Mouse (Mus musculus): ENCODE results near the gene Abca2. TPM values are rescaled to one million over a fixed set of nuclear protein-coding genes. Genes with fewer than 3 reads are reported as not detected.

The Abca2 gene
- polyA plus RNA-seq, 1 experiment from 2014 or later, result 4.0 TPM

DNA sequence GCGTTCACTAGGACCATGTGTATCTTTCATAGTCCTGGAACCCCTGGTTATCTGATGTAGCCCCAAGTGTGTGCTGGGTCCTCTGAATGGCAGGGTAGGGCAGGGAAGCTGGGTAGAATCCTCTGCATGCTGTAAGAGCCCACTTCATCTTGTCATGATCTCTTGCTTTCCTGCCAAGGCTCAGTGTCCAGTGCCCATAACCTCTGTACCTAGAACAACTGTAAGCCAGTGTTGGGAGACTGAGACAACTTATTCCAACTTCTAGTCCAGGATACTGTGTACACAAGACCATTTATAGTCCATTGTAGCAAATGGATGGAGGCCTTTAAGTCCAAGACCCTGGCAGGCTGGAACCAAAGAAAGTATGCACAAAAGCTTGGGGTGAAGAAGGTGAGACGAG, 36.8 kb downstream of the Abca2 start:
- Histone ChIP-seq H3K9ac (no peak overlapping the region), H3K27me3 (no peaks in the 10 kb centered on the region), H3K4me3 (replicated peaks) (no peak overlapping the region), H3K9me3 (replicated peaks) (no peaks in the 10 kb centered on the region), H3K36me3 (no peaks in the 10 kb centered on the region), H3K27ac (replicated peaks) (no peak overlapping the region), H3K4me2 (replicated peaks) (no peak overlapping the region), H3K4me1 (peaks cover 23% of the 10 kb centered on the region)
- ATAC-seq (ENCODE audit: insufficient number of reproducible peaks, low FRiP score, low TSS enrichment, low read depth), result no peak
- WGBS, result 77% methylated on average over 2 of the region's 2 CpGs

- no peak overlapping the region for H3K9ac ChIP-seq
Observed at GRCm38 (mm10) chr2:25465816-25466635, 37.5 kb downstream of the Abca2 start.

GRCm38 (mm10) chr2:25467606-25468303, 39.3 kb downstream of the Abca2 start:
- no peak overlapping the region for H3K4me3 ChIP-seq (replicated peaks)
- WGBS, result 69% methylated on average over 14 of the region's 14 CpGs
- no peak overlapping the region for H3K4me2 ChIP-seq (replicated peaks)
- no peak for ATAC-seq (ENCODE audit: insufficient number of reproducible peaks, low FRiP score, low TSS enrichment, low read depth)
- H3K27ac ChIP-seq (replicated peaks), result no peak overlapping the region
- no peaks in the 10 kb centered on the region for H3K9me3 ChIP-seq (replicated peaks)
- peaks cover 13% of the 10 kb centered on the region; the same call in 1 of the 2 replicates for H3K4me1 ChIP-seq
- no peaks in the 10 kb centered on the region for H3K27me3 ChIP-seq
- no peak overlapping the region for H3K9ac ChIP-seq
- H3K36me3 ChIP-seq, result no peaks in the 10 kb centered on the region

More at GRCm38 (mm10) chr2:25465816-25466635, 37.5 kb downstream of the Abca2 start:
- H3K4me2 ChIP-seq (replicated peaks), result no peak overlapping the region
- 28% methylated on average over 10 of the region's 10 CpGs for WGBS
- H3K27ac ChIP-seq (replicated peaks), result no peak overlapping the region
- H3K36me3 ChIP-seq, result no peaks in the 10 kb centered on the region
- H3K4me1 ChIP-seq, result peaks cover 21% of the 10 kb centered on the region
- no peak for ATAC-seq (ENCODE audit: insufficient number of reproducible peaks, low FRiP score, low TSS enrichment, low read depth)
- H3K27me3 ChIP-seq, result no peaks in the 10 kb centered on the region
- no peak overlapping the region for H3K4me3 ChIP-seq (replicated peaks)
- no peaks in the 10 kb centered on the region for H3K9me3 ChIP-seq (replicated peaks)

DNA sequence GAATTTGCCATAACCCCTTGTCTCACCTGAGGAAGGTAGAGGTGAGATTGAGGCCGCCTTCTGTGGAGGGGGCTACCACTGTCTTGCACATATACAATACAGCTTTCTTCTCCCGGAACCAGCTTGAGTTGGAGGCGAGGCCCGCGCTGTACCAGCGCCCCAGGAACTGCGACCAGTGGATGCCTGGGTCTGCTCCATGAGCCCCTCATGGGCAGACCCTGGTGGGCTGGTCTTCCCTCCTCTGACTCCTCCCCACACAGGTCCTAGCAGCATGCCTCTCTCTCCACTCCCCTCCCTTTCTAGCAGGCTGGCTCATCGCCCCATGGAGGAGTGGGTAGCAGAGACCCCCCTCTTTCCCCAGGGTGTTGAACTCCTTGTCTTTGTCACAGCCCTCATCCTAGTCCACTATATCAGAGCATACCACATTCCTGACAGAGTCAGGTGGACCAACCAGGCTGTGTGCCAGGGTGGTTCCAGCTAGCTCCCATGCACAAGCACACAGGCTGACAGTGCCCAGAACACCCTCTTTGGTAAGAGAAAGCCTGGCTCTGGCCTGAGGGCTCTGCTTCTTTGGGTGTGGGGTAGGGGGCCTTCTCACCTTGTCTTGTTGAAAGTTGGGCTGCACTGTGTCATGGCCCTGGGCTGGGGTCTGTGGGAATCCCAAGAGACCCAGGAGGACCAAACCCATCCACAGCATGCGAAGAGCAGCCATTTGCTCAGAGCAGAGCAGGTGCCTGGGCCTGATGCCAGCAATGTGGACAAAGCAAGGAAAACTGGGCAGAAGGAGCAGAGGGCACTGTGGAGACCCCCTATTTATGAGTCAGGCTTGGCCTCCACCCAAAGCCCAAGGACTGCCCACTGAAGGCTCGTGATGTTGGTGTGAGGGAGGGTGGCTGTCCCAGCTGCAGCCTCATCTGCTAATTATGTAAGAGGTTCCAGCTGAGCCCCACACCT, 40.7 kb downstream of the Abca2 start:
- H3K36me3 ChIP-seq, result no peaks in the 10 kb centered on the region
- WGBS, result 72% methylated on average over 10 of the region's 10 CpGs
- no peak overlapping the region for H3K27ac ChIP-seq (replicated peaks)
- H3K9me3 ChIP-seq (replicated peaks), result no peaks in the 10 kb centered on the region
- peaks cover 13% of the 10 kb centered on the region; the same call in 1 of the 2 replicates for H3K4me1 ChIP-seq
- H3K4me3 ChIP-seq (replicated peaks), result no peak overlapping the region
- ATAC-seq (ENCODE audit: insufficient number of reproducible peaks, low FRiP score, low TSS enrichment, low read depth), result peak; percentile 31; the same call in 1 of the 2 replicates
- no peak overlapping the region for H3K9ac ChIP-seq
- no peaks in the 10 kb centered on the region for H3K27me3 ChIP-seq
- no peak overlapping the region for H3K4me2 ChIP-seq (replicated peaks)

- ATAC-seq (ENCODE audit: insufficient number of reproducible peaks, low FRiP score, low TSS enrichment, low read depth), result no peak
- no peak within 1 kb of the TSS for H3K27ac ChIP-seq (replicated peaks)
- no peaks in the 10 kb centered on the region for H3K36me3 ChIP-seq
- no peak within 1 kb of the TSS for H3K4me2 ChIP-seq (replicated peaks)
- H3K27me3 ChIP-seq, result no peaks in the 10 kb centered on the region
- no peaks in the 10 kb centered on the region for H3K9me3 ChIP-seq (replicated peaks)
- H3K4me3 ChIP-seq (replicated peaks), result no peak within 1 kb of the TSS
- H3K4me1 ChIP-seq, result peaks cover 13% of the 10 kb centered on the region; the same call in 1 of the 2 replicates
- H3K9ac ChIP-seq, result no peak within 1 kb of the TSS
- 41% methylated on average over 6 of the region's 6 CpGs for WGBS
Observed at GRCm38 (mm10) chr2:25469969-25470368, 41.5 kb downstream of the Abca2 start, which contains the start of gene Ptgds. TSS of gene Ptgds (minus strand) at chr2:25470046.

GRCm38 (mm10) chr2:25472550-25472949, 44.0 kb downstream of the Abca2 start:
- no peaks in the 10 kb centered on the region for H3K9me3 ChIP-seq (replicated peaks)
- no peak overlapping the region for H3K4me3 ChIP-seq (replicated peaks)
- H3K9ac ChIP-seq, result no peak overlapping the region
- H3K4me1 ChIP-seq, result peaks cover 7% of the 10 kb centered on the region; the same call in 1 of the 2 replicates
- no peak overlapping the region for H3K4me2 ChIP-seq (replicated peaks)
- H3K27ac ChIP-seq (replicated peaks), result no peak overlapping the region
- no peaks in the 10 kb centered on the region for H3K27me3 ChIP-seq
- no peak for ATAC-seq (ENCODE audit: insufficient number of reproducible peaks, low FRiP score, low TSS enrichment, low read depth)
- H3K36me3 ChIP-seq, result no peaks in the 10 kb centered on the region
- 78% methylated on average over 2 of the region's 2 CpGs for WGBS

DNA sequence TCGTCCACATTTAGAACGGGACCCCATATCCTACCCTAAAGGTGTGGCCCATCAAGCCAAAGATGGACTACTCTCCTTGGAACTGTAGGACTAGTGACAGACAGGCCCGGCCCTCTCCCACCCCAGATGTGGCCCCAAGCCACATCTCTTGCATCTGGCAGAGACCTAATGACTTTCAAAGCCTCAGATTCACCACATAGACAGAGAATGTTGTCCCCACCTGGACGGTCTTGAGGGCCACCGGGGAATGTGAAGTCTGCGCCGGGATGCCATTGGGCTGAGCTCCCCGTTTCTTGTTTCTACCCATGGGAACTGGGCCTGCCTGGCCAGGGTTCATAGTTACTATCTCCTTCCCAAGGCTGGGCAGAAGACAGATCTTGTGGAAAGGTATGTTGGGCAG, 49.0 kb downstream of the Abca2 start:
- no peak for ATAC-seq (ENCODE audit: insufficient number of reproducible peaks, low FRiP score, low TSS enrichment, low read depth)
- WGBS, result 80% methylated on average over 8 of the region's 8 CpGs

DNA sequence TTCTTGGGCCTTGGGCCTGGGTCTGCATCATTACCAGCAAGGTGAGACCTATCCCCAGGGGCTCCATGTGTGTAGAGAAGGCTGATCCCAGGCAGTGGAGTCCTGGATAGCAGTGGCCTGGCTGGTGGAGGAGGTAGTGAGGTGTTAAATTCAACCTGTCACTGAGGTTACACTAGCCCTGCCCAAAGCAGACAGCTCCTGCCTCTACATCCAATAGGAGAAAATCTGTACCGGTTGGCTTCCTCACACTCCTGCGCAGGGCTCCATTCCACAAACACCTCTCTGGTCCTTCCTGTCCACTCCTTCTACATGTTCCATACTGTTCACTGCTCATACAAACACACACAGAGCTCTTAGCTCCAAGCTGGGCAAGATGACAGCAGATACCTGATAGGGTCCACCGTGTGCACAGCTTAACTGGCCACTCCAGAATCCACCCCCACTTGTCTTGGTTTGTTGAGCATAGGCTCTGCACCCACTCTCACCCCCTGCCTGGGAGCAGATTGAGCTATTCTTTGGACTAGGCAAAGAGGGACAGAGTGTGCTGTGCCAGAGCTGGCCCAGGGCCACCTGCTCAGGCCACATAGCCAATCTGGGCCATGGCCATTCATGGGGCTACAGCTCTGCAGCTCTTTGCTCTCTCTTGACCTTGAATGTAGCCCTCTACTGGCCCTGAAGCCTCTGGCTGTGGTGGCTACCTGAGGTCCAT, 49.6 kb downstream of the Abca2 start:
- Histone ChIP-seq H3K4me2 (replicated peaks) (no peak overlapping the region), H3K27me3 (no peaks in the 10 kb centered on the region), H3K4me3 (replicated peaks) (no peak overlapping the region), H3K27ac (replicated peaks) (no peak overlapping the region), H3K4me1 (no peaks in the 10 kb centered on the region), H3K36me3 (no peaks in the 10 kb centered on the region), H3K9me3 (replicated peaks) (no peaks in the 10 kb centered on the region), H3K9ac (no peak overlapping the region)
- WGBS, result 90% methylated on average over 3 of the region's 3 CpGs
- no peak for ATAC-seq (ENCODE audit: insufficient number of reproducible peaks, low FRiP score, low TSS enrichment, low read depth)

More for the DNA sequence above, 49.0 kb downstream of the Abca2 start:
- H3K27ac ChIP-seq (replicated peaks), result no peak overlapping the region
- H3K9ac ChIP-seq, result no peak overlapping the region
- no peak overlapping the region for H3K4me3 ChIP-seq (replicated peaks)
- no peaks in the 10 kb centered on the region for H3K4me1 ChIP-seq
- no peaks in the 10 kb centered on the region for H3K36me3 ChIP-seq
- no peak overlapping the region for H3K4me2 ChIP-seq (replicated peaks)
- H3K9me3 ChIP-seq (replicated peaks), result no peaks in the 10 kb centered on the region
- no peaks in the 10 kb centered on the region for H3K27me3 ChIP-seq

DNA sequence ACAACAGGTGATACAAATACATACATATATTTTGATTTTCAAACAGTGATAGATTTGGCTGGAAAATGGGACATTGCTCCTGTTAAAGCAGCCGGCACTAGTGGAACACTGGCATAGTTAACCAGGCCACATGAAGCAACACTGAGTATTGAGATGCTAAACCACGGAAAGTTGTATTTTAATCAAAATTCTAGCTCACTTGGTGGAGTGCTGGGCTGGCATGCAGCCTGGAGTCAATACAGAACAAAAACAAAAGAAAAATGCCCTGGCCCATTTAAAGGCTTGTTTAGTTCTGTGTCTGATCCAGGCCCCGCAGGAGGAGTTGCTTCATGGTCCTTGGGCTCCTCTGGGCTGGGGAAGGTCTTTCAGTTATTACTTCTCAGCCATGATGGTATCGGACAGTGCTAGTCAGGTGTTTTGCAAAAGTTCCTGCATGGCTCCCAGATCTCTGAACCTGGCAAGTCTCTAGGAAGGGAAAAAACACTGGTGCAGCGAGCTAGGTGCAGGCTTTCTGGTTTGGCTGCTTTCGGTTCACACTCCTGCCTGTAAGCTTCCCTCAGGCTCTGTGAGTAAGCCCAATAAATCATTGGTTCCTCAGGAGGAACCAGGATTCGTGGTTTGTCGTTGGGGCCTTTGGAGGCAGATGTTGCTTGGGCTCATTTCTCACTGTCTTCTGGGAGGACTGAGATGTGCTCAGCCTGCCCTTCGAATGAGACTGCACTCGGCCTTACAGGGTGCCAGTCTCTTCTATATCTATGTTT, 51.2 kb downstream of the Abca2 start:
- H3K36me3 ChIP-seq, result no peaks in the 10 kb centered on the region
- no peak for ATAC-seq (ENCODE audit: insufficient number of reproducible peaks, low FRiP score, low TSS enrichment, low read depth)
- no peaks in the 10 kb centered on the region for H3K4me1 ChIP-seq
- peak overlapping the region; percentile 18; the same call in 1 of the 2 replicates for H3K27ac ChIP-seq (replicated peaks)
- H3K4me3 ChIP-seq (replicated peaks), result no peak overlapping the region
- H3K9me3 ChIP-seq (replicated peaks), result no peaks in the 10 kb centered on the region
- no peak overlapping the region for H3K4me2 ChIP-seq (replicated peaks)
- H3K27me3 ChIP-seq, result no peaks in the 10 kb centered on the region
- no peak overlapping the region for H3K9ac ChIP-seq
- 59% methylated on average over 10 of the region's 10 CpGs for WGBS

DNA sequence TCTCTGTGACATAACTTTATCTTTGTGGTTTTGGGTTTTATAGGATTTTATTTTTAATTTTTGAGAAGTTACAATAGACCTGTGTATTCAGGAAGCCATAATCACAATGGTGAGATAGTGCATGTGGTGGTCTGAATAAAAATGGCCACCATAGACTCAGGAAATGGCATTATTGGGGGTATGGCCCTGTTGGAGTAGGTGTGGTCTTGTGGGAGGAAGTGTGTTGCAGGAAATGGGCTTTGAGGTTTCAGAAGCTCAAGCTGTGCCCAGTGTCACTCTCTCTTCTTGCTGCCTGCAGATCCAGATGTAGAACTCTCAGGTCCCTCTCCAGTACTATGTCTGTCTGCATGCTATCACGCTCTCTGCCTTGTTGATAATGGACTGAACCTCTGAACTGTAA, 52.0 kb downstream of the Abca2 start:
- Histone ChIP-seq H3K4me3 (replicated peaks) (no peak overlapping the region), H3K36me3 (no peaks in the 10 kb centered on the region), H3K27ac (replicated peaks) (no peak overlapping the region), H3K27me3 (no peaks in the 10 kb centered on the region), H3K9me3 (replicated peaks) (no peaks in the 10 kb centered on the region), H3K4me1 (no peaks in the 10 kb centered on the region), H3K4me2 (replicated peaks) (no peak overlapping the region), H3K9ac (no peak overlapping the region)
- WGBS, result 79% methylated on average over 1 of the region's 1 CpGs
- no peak for ATAC-seq (ENCODE audit: insufficient number of reproducible peaks, low FRiP score, low TSS enrichment, low read depth)
